Mouse (Mus musculus): ENCODE measurements at regions not wholly inside any gene's neighbourhood (a gene's known extent, or its start where the extent isn't known, plus 50 kb on each side); places are given as distances from the start of the nearest gene placed in this dataset.

DNA sequence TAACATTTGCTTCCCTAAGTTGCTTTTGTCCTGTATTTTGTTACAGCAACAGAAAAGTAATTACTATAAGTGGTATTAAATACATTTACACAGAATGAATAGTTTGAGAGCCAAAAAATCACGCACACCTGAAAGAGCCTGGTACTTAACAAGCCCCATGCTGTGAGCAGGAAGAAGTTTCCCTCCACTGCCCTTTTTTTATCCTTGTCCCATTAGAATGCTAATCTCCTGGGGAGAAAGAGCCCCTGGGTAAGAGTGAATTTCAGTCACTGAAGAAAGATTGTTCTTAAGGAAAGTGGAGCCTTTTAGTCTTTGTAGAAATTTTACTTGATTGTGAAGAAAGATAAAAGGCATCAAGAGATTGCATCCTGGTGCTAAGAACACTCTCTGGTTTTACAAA, 980.2 kb downstream of the Dpp10 start:
- Histone ChIP-seq H3K4me1 (replicated peaks; ENCODE audit: control insufficient read depth, insufficient read depth, low read length) (no peaks in the 10 kb centered on the region), H3K36me3 (ENCODE audit: control insufficient read depth, insufficient read depth, low read length) (no peaks in the 10 kb centered on the region), H3K27me3 (ENCODE audit: control insufficient read depth, insufficient read depth, low read length) (no peaks in the 10 kb centered on the region), H3K4me2 (ENCODE audit: low read depth, low read length, severe bottlenecking) (no peak overlapping the region), H3K27ac (ENCODE audit: low read depth, low read length) (no peak overlapping the region), H3K9ac (ENCODE audit: low read length) (no peak overlapping the region), H3K4me3 (ENCODE audit: low read depth, low read length) (no peak overlapping the region), H3K9me3 (ENCODE audit: control insufficient read depth, low read length) (no peaks in the 10 kb centered on the region)
- ATAC-seq (replicated peaks; ENCODE audit: low FRiP score) (peak; percentile 45; the same call in 1 of the 2 replicates), DNase-seq (ENCODE audit: low spot score) (no peak)
- WGBS: 0% methylated on average over 1 of the region's 1 CpGs

Measured in forebrain, embryonic 11.5 days (tissue).